Mouse (Mus musculus): Measurements from ENCODE around the gene Igsf8.

The Igsf8 gene

DNA sequence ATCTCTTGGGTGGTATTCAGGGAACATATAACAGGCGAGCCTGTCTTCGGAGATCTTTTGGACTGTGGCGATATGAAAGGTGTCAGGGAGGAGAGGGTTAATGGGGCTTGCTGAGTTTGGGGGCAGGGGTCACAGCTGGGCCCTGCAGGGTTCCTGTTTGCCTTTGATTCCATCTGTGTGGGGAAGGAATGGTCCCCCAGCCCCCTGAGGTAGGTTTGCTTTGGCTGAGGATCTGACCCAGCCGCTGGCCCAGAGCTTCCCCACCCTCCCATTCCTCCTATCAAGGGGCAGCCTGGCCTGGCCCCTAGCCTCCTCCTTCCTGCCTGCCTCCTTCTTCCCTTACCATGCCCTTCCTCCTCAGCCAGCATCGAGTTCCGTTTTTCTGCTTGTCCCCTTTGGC lies 41.4 kb downstream of the Igsf8 start:
- no peak for DNase-seq (ENCODE audit: low read depth, low spot score)

DNA sequence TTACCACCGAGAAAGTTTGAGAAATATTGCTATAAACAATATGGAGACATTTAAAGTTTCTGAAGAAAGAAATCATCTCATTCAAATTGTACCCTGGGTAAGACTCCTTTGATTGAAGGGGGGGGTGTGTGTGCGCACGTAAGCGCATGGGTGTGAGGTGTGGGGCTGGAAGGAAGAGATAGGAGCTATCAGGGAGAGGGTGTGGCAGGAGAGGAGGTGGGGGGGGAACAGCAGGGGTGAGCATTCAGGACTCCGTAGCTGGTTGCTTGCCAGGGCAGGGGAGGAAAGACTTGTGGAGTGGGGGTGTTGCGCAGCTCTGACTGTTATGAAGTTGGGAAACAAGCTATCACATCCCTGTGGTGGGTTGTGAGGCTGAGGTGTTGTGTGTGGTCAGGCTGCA lies 43.0 kb downstream of the Igsf8 start:
- no peak for DNase-seq (ENCODE audit: low read depth, low spot score)

DNA sequence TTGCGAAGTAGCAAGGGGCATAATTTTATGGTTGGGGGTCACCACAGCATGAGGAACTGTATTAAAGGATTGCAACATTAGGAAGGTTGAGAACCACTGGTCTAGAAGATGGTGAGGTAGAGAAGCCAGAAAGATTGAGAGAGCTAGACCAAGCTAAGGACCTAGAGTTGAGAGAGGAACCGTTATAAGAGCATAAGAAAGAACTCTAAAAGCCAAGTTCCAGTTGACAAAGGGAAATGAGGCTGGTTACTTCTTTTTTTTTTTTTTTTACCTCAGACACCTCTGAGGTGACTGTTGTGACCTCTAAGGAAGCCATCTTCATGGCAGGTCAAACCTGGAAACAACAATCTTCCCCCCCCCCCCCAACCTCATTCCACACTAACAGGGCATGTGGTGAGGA lies 43.7 kb downstream of the Igsf8 start:
- DNase-seq (ENCODE audit: low read depth, low spot score) = no peak

DNA sequence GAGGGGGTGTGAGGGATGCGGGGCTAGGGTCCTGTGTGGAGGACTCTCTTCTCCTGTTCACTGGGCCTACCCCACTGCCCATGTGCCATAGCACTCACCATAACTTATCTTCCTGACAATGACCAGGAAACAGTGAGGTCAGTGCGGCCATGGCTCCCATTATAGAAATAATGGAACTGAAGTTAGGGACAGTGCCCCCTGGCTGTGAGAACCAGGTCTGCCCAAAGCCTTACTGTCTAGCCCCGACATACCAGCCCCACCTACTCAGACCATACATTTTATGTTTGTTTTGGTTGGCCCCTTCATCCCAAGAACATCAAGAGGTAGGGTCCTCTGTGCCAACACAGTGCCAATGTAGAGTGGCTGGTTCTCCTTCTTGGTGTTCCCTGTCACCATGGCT lies 44.2 kb downstream of the Igsf8 start:
- no peak for DNase-seq (ENCODE audit: low read depth, low spot score)

DNA sequence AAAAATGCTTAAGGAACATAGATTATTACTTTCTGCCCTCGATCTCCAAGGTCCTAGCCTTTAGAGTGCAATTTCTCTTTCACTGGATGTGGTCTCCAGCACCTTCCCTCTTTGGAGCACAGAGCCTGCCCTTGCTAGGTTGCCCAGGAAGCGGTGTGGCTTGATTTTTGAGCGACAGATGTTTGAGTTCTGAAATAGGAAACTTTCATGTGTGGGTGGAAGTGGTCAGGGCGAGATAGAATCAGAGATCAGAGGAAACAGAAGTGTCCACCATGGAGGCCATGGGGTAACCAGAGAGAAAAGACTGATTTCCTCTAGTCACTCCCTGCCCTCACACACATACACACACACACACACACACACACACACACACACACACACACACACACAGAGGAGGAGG lies 44.8 kb downstream of the Igsf8 start:
- no peak for DNase-seq (ENCODE audit: low read depth, low spot score)

DNA sequence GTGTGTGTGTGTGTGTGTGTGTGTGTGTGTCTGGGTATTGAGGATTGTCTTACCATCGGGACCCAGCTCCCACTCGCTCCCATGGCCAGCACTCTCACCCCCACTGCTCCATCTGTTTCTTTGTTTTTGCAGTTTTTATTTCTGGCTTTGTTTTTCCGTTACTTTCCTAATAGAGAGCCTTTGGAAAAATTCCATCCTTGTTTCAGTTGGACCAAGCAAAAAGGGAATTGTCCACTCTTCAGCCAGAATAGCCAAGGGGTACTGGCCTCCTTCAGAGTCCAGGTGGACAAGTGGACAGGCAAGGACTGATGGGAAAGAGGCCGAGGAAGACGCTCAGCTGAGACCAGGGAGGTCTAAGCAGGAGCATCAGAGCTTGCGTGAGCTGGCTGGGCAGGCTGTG lies 45.4 kb downstream of the Igsf8 start:
- DNase-seq (ENCODE audit: low read depth, low spot score) = no peak

DNA sequence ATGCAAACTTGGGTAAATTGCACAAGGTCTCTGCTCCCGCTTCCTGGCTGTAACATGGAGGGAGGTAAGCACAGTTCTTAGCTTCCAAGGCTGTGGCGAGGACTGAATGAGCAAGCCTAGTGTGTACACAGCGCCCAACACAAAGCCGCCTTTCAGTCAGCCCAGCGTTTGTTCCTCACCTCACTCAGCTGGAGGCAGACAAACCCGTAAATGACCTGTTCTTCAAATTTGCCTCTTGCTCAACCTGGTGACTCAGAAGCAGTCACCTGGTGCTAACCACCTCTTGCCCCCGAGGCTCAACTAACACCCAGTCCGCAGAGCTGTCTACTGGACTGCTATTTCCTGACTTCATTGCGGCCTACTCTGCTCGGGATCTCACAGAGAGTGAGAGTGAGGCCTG lies 46.5 kb downstream of the Igsf8 start:
- DNase-seq (ENCODE audit: low read depth, low spot score) = no peak

DNA sequence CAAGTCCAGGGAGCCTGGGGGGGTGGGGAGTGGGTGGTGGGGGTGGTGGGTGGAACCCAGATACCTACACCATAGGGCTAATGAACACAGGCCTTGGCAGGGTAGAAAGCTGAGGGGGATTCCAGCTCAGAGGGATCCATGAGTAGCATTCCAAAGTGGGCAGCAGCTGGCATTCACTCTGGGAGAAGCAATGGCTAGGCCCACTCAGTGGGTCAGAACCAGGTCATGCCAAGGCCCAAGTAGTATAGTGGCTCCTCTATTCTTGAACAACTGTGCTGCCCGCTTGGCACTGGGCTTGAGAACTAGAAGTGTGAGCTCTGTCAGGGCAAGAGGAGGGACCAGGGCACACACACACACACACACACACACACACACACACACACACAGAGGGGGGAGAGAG lies 47.0 kb downstream of the Igsf8 start:
- DNase-seq (ENCODE audit: low read depth, low spot score) = no peak

DNA sequence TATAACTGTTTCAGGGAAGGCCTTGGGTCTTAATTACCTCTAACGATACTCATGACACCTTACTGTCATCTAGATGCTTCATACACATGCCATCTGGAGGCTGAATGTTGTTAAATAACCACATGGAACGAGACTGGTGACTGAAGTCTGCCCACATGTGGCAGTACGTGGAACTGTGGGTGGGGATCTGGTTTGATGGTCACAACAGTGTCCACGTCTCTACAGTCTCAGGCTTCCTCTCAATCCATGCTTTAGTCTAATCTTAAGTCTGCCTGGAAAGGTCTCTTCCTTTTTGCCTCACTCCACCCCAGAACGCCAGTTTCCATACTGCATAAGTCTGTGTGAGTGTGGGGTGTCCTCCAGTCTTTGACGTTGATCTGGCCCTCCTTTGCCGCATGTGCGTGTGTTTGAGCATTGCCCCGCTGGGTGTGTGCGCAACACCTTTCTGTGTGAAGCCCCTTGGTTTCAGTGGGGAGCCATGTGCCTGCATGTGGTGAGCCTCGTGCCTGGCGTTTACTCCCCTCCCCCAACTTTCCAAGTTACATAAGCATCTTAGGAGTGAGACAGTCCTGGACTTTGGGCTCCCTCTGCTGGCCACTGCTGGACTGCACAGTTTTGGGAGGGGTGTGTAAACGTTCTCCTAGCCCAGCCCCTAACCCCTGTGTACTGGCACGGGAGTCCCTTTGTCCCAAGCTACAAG lies 48.4 kb downstream of the Igsf8 start:
- peak; percentile 86 for DNase-seq (ENCODE audit: low read depth, low spot score)

DNA sequence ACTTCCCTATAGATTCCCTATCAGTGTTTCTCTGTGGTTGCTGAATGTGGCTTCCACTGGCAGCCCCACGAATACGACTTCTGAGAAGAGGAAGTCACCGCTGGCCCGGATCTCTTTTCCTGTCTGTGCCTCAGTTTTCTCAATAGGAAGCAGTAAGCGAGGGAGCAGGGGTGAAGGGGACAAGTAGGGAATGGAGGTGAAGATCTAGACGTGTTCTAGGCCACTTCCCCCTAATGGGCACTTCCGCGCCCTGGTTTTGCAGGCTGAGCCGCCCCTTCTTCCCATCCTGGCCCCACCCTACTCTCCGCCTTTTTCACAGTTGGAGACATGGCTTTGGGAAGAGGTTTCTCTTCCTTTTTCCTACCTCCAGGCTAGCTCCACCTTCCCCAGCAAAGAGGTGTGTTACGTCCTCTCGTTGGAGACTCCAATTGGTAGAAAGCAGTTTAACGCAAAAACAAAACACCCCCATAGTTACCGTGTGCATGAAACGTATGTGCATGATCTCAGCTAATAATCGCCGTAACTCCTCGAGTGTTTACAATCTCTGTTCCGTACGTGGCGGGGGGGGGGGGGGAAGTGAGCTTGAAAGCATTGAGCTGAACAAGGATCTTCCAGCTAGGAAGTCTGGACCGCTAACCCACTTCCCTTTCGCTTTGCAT lies 49.9 kb downstream of the Igsf8 start:
- peak; percentile 71 for DNase-seq (ENCODE audit: low read depth, low spot score)

DNA sequence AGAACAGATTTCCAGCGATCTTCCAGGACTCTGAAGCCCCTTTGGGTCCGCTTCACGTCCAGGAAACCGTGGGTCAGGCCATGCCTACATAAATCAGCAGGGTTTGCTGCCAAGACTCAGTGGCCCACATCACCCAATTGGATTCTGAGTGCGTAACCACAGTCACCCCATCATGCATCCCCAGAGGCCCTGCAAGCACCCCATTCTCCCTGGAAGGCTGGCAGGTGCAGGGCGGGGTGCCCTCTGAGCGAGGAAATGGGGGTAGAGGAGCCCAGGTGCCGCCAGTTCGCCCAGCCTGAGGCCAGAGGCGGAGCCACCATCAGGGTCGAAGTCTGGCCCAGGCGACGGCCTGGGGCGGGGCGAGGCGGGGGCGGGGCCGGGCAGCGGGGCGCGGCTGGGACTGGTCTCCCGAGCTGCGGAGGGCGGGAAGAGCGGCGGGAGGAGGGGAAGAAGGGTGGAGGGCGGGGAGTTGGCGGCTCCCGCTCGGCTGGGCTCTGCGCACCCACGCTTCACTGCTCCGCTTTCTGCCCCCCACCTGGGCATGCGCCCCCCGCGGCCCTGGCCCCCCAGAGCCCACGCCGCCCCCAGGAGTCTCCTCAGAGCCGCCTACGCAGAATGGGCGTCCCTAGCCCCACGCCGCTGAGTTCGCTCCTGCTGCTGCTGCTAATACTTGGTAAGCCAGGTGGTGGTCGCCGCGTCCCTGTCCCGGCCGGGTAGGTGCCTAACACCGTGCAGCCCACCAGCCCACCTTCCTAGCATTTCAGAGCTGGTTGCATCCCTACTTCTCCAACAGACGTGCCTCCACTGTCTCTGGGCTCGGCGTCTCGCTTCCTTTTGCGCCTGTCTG lies 50.7 kb downstream of the Igsf8 start:
- peak; percentile 66 for DNase-seq (ENCODE audit: low read depth, low spot score)

DNA sequence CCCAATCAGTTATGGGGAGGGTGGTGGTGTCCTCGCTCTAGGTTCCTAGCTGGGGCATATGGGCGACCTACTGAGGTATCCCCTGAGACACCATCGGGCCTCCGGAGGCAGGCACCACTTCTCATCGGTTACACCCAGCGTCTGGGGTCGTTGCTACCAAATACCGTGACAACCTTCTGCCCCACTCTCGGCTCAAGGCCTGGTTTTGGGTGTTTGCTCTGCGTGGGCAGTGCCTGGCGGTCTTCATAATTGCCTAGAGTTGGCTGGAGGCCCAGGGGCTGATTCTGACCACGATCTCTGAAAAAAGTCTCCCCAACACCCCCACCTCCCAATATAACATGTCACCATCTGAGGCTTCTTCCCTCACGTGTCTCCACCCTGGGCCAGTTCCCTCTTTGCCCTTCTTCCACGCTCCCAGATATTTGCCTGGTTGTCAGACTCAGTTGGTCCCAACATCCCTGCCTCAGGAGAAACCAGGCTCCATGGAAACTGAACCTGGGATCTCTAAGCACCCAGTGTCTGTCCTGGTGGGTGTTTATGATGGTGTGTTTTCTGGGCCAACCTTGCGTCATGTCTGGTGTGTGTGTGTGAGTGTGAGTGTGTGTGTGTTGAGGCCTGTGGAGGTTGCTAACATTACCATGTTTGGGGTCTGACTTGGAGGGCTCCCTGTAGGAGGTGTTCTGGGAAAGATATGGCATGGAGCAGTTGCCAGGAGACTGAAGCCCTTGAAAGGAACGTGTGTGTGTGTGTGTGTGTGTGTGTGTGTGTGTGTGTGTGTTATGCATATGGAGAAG lies 51.5 kb downstream of the Igsf8 start:
- no peak for DNase-seq (ENCODE audit: low read depth, low spot score)

DNA sequence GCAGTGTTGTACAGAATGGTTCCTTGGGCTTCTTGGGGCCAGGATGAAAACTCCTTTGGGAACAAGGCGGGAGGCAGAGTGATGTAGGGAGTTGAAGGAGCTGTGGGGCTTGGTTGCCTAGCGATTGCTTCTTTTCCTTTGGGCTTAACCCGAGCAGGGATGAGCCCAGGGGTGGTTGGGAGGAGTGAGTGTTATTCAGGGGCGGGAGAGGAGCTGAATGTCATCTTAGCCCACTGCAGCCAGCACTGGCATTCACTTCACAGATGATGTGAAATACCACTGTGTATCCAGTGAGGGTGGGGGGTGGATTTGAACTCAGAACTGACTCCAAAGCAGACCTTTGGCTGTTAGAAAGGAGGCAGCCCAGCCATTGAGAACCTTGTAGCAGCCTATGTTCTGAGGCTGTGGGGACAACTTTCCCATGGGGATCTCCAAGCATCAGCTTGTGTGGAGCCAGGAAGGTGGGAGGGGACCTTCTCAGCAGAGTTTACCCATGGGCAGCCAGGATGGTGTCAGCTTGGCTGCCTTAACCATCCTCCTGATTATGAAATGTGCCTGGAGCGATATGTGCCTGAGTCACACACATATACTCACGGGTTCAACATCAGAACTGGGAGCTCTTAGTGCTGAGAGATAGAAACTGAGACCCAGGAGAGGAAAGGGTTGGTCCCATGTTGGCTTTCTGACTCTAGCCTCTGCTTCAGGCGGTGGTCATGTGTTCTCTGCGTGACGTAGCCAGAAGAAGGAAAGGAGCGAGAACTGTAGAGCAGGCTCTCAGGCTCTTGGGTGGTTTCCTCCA lies 52.4 kb downstream of the Igsf8 start:
- DNase-seq (ENCODE audit: low read depth, low spot score) = no peak

DNA sequence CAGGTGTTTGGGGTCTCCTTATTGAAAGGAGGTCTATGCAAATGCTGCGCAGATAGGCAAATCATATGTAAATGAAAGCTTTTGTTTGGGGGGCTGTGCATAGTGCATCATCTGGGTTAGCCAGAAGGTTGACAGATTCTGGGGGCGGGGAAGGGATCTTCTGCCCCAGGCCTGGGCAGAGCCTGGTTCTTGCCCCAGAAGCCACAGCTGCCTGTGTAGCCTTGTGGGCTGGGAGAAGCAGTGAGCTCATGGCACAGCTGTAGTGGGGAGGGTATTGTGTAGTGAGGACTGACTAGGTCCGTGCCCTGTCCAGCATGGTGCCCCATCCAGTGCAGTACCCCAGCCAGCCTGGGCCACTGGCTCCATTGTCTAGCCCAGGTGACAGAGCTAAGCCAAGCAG lies 53.5 kb downstream of the Igsf8 start:
- no peak for DNase-seq (ENCODE audit: low read depth, low spot score)

DNA sequence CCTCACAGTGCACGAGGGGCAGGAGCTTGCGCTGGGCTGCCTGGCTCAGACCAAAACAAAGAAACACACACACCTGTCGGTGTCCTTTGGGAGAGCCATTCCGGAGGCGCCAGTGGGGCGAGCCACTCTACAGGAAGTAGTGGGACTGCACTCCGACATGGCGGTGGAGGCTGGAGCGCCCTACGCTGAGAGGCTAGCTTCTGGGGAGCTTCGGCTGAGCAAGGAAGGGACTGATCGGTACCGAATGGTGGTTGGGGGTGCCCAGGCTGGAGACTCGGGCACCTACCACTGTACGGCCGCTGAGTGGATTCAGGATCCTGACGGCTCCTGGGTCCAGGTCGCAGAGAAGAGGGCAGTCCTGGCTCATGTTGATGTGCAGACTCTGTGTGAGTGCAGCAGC lies 56.0 kb downstream of the Igsf8 start:
- DNase-seq (ENCODE audit: low read depth, low spot score) = no peak

DNA sequence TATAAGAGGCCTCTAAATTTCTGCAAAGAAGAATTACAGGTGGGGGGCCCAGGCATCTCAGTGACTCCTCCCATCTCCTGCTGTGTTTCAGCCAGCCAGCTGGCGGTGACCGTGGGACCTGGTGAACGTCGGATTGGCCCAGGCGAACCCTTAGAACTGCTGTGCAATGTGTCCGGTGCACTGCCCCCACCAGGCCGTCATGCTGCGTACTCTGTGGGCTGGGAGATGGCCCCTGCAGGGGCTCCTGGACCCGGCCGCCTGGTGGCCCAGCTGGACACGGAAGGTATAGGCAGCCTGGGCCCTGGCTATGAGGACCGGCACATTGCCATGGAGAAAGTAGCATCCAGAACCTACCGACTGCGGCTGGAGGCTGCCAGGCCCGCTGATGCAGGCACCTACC lies 56.5 kb downstream of the Igsf8 start:
- DNase-seq (ENCODE audit: low read depth, low spot score) = no peak

DNA sequence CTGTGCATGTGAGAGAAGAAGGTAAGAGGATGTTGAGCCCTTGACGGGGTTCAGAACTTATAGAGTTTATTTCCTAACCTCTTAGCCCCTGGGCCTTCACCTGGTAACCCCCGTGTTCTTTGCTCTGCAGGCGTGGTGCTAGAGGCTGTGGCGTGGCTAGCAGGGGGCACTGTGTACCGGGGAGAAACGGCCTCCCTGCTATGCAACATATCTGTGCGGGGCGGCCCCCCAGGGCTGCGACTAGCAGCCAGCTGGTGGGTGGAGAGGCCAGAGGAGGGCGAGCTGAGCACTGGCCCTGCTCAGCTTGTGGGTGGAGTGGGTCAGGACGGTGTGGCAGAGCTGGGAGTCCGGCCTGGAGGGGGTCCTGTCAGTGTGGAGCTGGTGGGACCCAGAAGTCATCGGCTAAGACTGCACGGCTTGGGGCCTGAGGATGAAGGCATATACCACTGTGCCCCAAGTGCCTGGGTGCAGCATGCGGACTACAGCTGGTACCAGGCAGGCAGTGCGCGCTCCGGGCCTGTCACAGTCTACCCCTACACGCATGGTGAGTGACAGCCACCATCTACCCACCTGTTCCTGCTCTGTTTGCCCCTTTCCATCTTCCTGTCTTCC lies 57.1 kb downstream of the Igsf8 start:
- DNase-seq (ENCODE audit: low read depth, low spot score) = no peak

DNA sequence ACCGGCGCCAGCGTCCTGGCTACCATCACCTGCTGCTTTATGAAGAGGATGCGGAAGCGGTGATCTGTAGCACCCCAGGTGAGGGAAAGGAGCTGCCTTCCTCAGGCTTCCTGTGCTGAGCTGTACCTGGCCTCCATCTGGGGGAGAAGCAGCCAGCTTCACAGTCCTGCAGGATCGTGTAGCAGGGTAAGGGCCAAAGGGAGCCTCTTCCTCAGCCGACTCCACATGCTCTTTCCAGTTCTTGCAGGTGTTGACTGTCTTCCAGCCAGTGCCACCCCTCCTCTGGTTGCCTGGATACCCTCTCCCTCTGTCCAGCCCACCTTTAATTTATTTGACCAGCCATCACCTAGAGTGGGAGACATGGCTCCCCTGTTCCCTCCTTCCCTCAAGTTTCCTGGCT lies 57.9 kb downstream of the Igsf8 start:
- no peak for DNase-seq (ENCODE audit: low read depth, low spot score)

DNA sequence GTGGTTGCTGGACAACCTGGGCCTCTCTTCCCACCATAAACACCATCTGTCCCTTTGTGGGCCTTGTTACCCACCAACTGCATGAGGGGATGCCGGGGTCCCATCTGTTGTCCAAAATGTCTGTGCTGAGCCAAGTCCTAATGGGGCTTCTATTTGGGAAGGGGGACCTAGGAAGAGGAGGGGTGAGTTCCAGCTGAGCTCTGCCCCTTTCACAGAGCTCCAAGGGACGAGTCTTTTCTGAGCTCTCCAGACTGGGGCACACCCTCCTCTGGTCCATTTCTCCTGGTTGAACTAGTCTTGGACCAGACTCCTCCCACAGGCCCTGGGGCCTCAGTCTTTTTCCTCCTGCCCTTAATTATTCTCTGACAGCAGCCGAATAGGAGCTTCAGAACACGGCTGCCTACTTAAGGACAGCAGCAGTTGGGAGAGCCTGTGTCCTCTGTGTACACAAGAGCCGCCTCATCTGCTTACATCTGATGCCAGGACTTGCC lies 58.5 kb downstream of the Igsf8 start:
- no peak for DNase-seq (ENCODE audit: low read depth, low spot score)

DNA sequence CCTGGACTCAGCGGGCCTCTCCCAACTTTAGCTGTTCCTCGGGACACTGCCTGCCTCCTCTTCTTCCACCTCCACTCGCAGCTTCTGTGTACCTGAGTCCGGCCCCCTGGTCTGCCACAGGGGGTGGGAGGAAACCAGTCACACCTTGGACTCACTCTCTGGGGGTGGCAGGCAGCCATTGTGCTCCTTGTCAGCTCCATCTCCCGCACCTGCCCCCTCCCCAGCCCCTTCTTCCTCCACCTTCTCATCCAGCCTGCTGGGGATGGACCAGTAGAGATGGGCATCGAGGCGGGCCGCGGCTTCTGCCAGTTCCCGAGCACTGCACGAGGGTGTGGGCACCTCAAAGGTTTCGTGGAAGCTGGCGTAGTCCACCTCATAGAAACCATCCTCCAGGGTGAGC lies 61.3 kb downstream of the Igsf8 start:
- no peak for DNase-seq (ENCODE audit: low read depth, low spot score)

DNA sequence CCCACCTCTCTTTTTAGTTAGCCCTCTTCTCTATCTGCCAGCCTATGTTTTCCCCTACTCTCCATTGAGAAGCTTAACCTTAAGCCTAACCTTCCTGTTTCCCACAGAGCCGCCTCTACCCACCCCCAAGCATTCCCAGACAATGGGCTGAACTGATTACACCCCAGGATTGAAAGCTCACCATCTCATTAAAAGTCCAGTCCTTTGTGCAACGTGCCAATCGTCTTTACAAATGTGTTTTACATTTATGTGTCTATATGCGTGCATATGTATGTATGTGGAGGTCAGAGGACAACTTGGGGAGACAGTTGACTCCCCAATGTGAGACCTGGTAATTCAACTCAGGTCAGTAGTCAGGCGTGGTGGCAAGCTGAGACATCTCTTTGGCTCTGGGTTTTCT lies 61.9 kb downstream of the Igsf8 start:
- no peak for DNase-seq (ENCODE audit: low read depth, low spot score)
